Mouse (Mus musculus) intestine, embryonic 14.5 days (tissue): ENCODE measurements around the gene Pcsk5. TPM values are rescaled to one million over a fixed set of nuclear protein-coding genes. Genes with fewer than 3 reads are reported as not detected.

Source experiments
- ATAC-seq: fragments of 200-750 bp; cut with Nextera tagmentation; replicated peaks from 2 replicates; pipeline ENCODE4 v1.8.0; 2017; ENCODE audit warnings: low read depth, moderate number of reproducible peaks, moderate TSS enrichment, moderate library complexity; ENCODE audit not compliant: low FRiP score, low TSS enrichment
- DNase-seq: peaks from one replicate; pipeline ENCODE4 v3.0.0-alpha.2; 2018; ENCODE audit warnings: low spot score
- H3K27ac ChIP-seq: fragments of 300-500 bp; sonication (generic); 2 replicates; pipeline ENCODE4 v1.5.1; 2014; ENCODE audit warnings: low read depth, mild to moderate bottlenecking, control low read depth
- H3K27me3 ChIP-seq: fragments of 300-500 bp; sonication (generic); replicated peaks from 2 replicates; pipeline ENCODE4 v1.6.1; 2014; ENCODE audit warnings: low read length, control low read depth; ENCODE audit not compliant: control insufficient read depth, insufficient read depth
- H3K36me3 ChIP-seq: fragments of 300-500 bp; sonication (generic); 2 replicates; pipeline ENCODE4 v1.6.1; 2014; ENCODE audit warnings: low read length, control low read depth; ENCODE audit not compliant: control insufficient read depth, insufficient read depth
- H3K4me1 ChIP-seq: fragments of 300-500 bp; sonication (generic); replicated peaks from 2 replicates; pipeline ENCODE4 v1.6.1; 2014; ENCODE audit warnings: low read length, control low read depth, mixed read lengths; ENCODE audit not compliant: control insufficient read depth, insufficient read depth
- H3K4me2 ChIP-seq: fragments of 300-500 bp; sonication (generic); 2 replicates; pipeline ENCODE4 v1.6.1; 2014; ENCODE audit warnings: low read length
- H3K4me3 ChIP-seq: fragments of 300-500 bp; sonication (generic); 2 replicates; pipeline ENCODE4 v1.5.1; 2014; ENCODE audit warnings: low read depth, low read length, control low read depth, mixed read lengths
- H3K9ac ChIP-seq: fragments of 300-500 bp; sonication (generic); 2 replicates; pipeline ENCODE4 v1.6.1; 2014; ENCODE audit warnings: mild to moderate bottlenecking, low read length
- H3K9me3 ChIP-seq: fragments of 300-500 bp; sonication (generic); 2 replicates; pipeline ENCODE4 v1.6.1; 2016; ENCODE audit warnings: low read length, control low read depth; ENCODE audit not compliant: control insufficient read depth
- WGBS: fragments of 180-500 bp; shearing (Covaris S2); extraction: QIAGEN DNeasy Blood & Tissue Kit; methylation state at CpG from one replicate; pipeline ENCODE4 v1.1.7; 2014; 5-methylcytosine and 5-hydroxymethylcytosine counted together
- polyA plus RNA-seq: library from polyadenylated mRNA; unstranded; fragments of >200 nt; fragmentation: Nextera tagmentation; extraction: Ambion mirVana; gene quantifications from 2 replicates; pipeline ENCODE4 v1.2.1, GENCODE M21; 2014

Pcsk5 gene
- polyA plus RNA-seq, 1 experiment from 2014 or later, result 27.4 TPM

- H3K4me2 ChIP-seq, result no peak overlapping the region
- H3K9me3 ChIP-seq, result no peaks in the 10 kb centered on the region
- no peak overlapping the region for H3K9ac ChIP-seq
- no peak overlapping the region for H3K27ac ChIP-seq
- H3K4me1 ChIP-seq, result no peaks in the 10 kb centered on the region
- no peak overlapping the region for H3K4me3 ChIP-seq
- DNase-seq (no peak), ATAC-seq (no peak)
- WGBS, result 84% methylated on average over 7 of the region's 7 CpGs
- H3K36me3 ChIP-seq, result no peaks in the 10 kb centered on the region
- no peaks in the 10 kb centered on the region for H3K27me3 ChIP-seq
Observed at GRCm38 (mm10) chr19:17452001-17452400, 385.4 kb downstream of the Pcsk5 start.

GRCm38 (mm10) chr19:17443581-17443980 lies 393.9 kb downstream of the Pcsk5 start:
- H3K27me3 ChIP-seq, result no peaks in the 10 kb centered on the region
- H3K4me2 ChIP-seq, result no peak overlapping the region
- no peaks in the 10 kb centered on the region for H3K36me3 ChIP-seq
- H3K4me3 ChIP-seq, result no peak overlapping the region
- whole genome bisulfite sequencing, result 88% methylated on average over 7 of the region's 7 CpGs
- no peak overlapping the region for H3K27ac ChIP-seq
- no peak overlapping the region for H3K9ac ChIP-seq
- DNase-seq (no peak), ATAC-seq (no peak)
- no peaks in the 10 kb centered on the region for H3K9me3 ChIP-seq
- no peaks in the 10 kb centered on the region for H3K4me1 ChIP-seq

- H3K27ac ChIP-seq, result no peak overlapping the region
- H3K4me2 ChIP-seq, result no peak overlapping the region
- no peak overlapping the region for H3K4me3 ChIP-seq
- H3K36me3 ChIP-seq, result no peaks in the 10 kb centered on the region
- H3K27me3 ChIP-seq, result no peaks in the 10 kb centered on the region
- H3K4me1 ChIP-seq, result no peaks in the 10 kb centered on the region
- DNase-seq, result no peak
- 66% methylated on average over 4 of the region's 4 CpGs for WGBS
- no peaks in the 10 kb centered on the region for H3K9me3 ChIP-seq
- no peak overlapping the region for H3K9ac ChIP-seq
- no peak for ATAC-seq
Observed at GRCm38 (mm10) chr19:17439476-17440189, 397.8 kb downstream of the Pcsk5 start.

- no peak overlapping the region for H3K4me3 ChIP-seq
- H3K9ac ChIP-seq, result no peak overlapping the region
- DNase-seq (no peak), ATAC-seq (no peak)
- no peaks in the 10 kb centered on the region for H3K27me3 ChIP-seq
- no peak overlapping the region for H3K27ac ChIP-seq
- H3K4me2 ChIP-seq, result no peak overlapping the region
- no peaks in the 10 kb centered on the region for H3K9me3 ChIP-seq
- H3K4me1 ChIP-seq, result no peaks in the 10 kb centered on the region
- WGBS, result 90% methylated on average over 1 of the region's 1 CpGs
- H3K36me3 ChIP-seq, result no peaks in the 10 kb centered on the region
Observed at GRCm38 (mm10) chr19:17436651-17437050, 400.8 kb downstream of the Pcsk5 start.

GRCm38 (mm10) chr19:17428561-17428914 lies 408.9 kb downstream of the Pcsk5 start:
- no peak for ATAC-seq
- no peak overlapping the region for H3K27ac ChIP-seq

GRCm38 (mm10) chr19:17427824-17428560 lies 409.4 kb downstream of the Pcsk5 start:
- no peak for ATAC-seq
- H3K4me2 ChIP-seq, result no peak overlapping the region
- H3K4me1 ChIP-seq, result no peaks in the 10 kb centered on the region
- no peak overlapping the region for H3K9ac ChIP-seq
- no peaks in the 10 kb centered on the region for H3K36me3 ChIP-seq
- no peaks in the 10 kb centered on the region for H3K27me3 ChIP-seq
- no peak for DNase-seq
- no peak overlapping the region for H3K27ac ChIP-seq
- no peaks in the 10 kb centered on the region for H3K9me3 ChIP-seq
- no peak overlapping the region for H3K4me3 ChIP-seq
- 83% methylated on average over 2 of the region's 2 CpGs for WGBS

More at GRCm38 (mm10) chr19:17428561-17428914, 408.9 kb downstream of the Pcsk5 start:
- Histone ChIP-seq H3K4me2 (no peak overlapping the region), H3K4me1 (no peaks in the 10 kb centered on the region), H3K9ac (no peak overlapping the region), H3K9me3 (no peaks in the 10 kb centered on the region), H3K36me3 (no peaks in the 10 kb centered on the region), H3K27me3 (no peaks in the 10 kb centered on the region), H3K4me3 (no peak overlapping the region)
- no peak for DNase-seq
- 88% methylated on average over 2 of the region's 2 CpGs for WGBS

GRCm38 (mm10) chr19:17423306-17423705 lies 414.1 kb downstream of the Pcsk5 start:
- Histone ChIP-seq H3K36me3 (no peaks in the 10 kb centered on the region), H3K4me3 (no peak overlapping the region), H3K4me2 (no peak overlapping the region), H3K27me3 (no peaks in the 10 kb centered on the region), H3K9ac (no peak overlapping the region), H3K4me1 (no peaks in the 10 kb centered on the region), H3K9me3 (no peaks in the 10 kb centered on the region), H3K27ac (no peak overlapping the region)
- 74% methylated on average over 3 of the region's 3 CpGs for WGBS
- DNase-seq, result no peak
- ATAC-seq, result no peak

- WGBS, result 78% methylated on average over 1 of the region's 1 CpGs
- no peaks in the 10 kb centered on the region for H3K36me3 ChIP-seq
- no peaks in the 10 kb centered on the region for H3K27me3 ChIP-seq
Observed at GRCm38 (mm10) chr19:17417855-17418254, 419.6 kb downstream of the Pcsk5 start.

More at GRCm38 (mm10) chr19:17417855-17418254, 419.6 kb downstream of the Pcsk5 start:
- Histone ChIP-seq H3K4me1 (no peaks in the 10 kb centered on the region), H3K4me2 (no peak overlapping the region), H3K27ac (no peak overlapping the region), H3K9me3 (no peaks in the 10 kb centered on the region), H3K4me3 (no peak overlapping the region), H3K9ac (no peak overlapping the region)
- DNase-seq (no peak), ATAC-seq (no peak)
